Mouse (Mus musculus) forebrain, embryonic 13.5 days (tissue): Measurements from ENCODE around the gene Mcf2. TPM values are rescaled to one million over a fixed set of nuclear protein-coding genes. Genes with fewer than 3 reads are reported as not detected.

Experiments used
- ATAC-seq: fragments of 200-750 bp; cut with Nextera tagmentation; 2 replicates; pipeline ENCODE4 v1.8.0; 2017
- H3K27ac ChIP-seq: fragments of 300-500 bp; sonication (generic); 2 replicates; pipeline ENCODE4 v1.5.1; 2015; ENCODE audit warnings: inconsistent platforms, mild to moderate bottlenecking, moderate library complexity
- H3K27me3 ChIP-seq: fragments of 300-500 bp; sonication (generic); 2 replicates; pipeline ENCODE4 v1.6.1; 2015; ENCODE audit warnings: mild to moderate bottlenecking, inconsistent platforms
- H3K36me3 ChIP-seq: fragments of 300-500 bp; sonication (generic); 2 replicates; pipeline ENCODE4 v1.6.1; 2015; ENCODE audit warnings: mild to moderate bottlenecking, inconsistent platforms; ENCODE audit not compliant: poor library complexity, severe bottlenecking
- H3K4me1 ChIP-seq: fragments of 300-500 bp; sonication (generic); 2 replicates; pipeline ENCODE4 v1.6.1; 2015; ENCODE audit warnings: inconsistent platforms
- H3K4me2 ChIP-seq: fragments of 300-500 bp; sonication (generic); 2 replicates; pipeline ENCODE4 v1.6.1; 2015; ENCODE audit warnings: inconsistent platforms, mild to moderate bottlenecking, moderate library complexity
- H3K4me3 ChIP-seq: fragments of 300-500 bp; sonication (generic); 2 replicates; pipeline ENCODE4 v1.5.1; 2015; ENCODE audit warnings: mild to moderate bottlenecking, inconsistent platforms
- H3K9ac ChIP-seq: fragments of 300-500 bp; sonication (generic); 2 replicates; pipeline ENCODE4 v1.6.1; 2015; ENCODE audit warnings: mild to moderate bottlenecking, inconsistent platforms
- H3K9me3 ChIP-seq: fragments of 300-500 bp; sonication (generic); replicated peaks from 2 replicates; pipeline ENCODE4 v1.6.1; 2016; ENCODE audit warnings: inconsistent platforms
- WGBS: fragments of 180-500 bp; shearing (Covaris S2); methylation state at CpG from one replicate; pipeline ENCODE4 v1.1.7; 2015; 5-methylcytosine and 5-hydroxymethylcytosine counted together
- polyA plus RNA-seq: library from polyadenylated mRNA; unstranded; fragments of >200 nt; fragmentation: Nextera tagmentation; extraction: Ambion mirVana; gene quantifications from 2 replicates; pipeline ENCODE4 v1.2.1, GENCODE M21; 2015

Mcf2 gene
- polyA plus RNA-seq, 1 experiment from 2014 or later: 0.67 TPM

GRCm38 (mm10) chrX:60021595-60021994 lies 157.3 kb downstream of the Mcf2 start:
- no peak overlapping the region for H3K4me2 ChIP-seq
- no peaks in the 10 kb centered on the region for H3K27me3 ChIP-seq
- no peaks in the 10 kb centered on the region for H3K9me3 ChIP-seq
- H3K36me3 ChIP-seq: no peaks in the 10 kb centered on the region
- no peak overlapping the region for H3K27ac ChIP-seq
- H3K4me3 ChIP-seq: no peak overlapping the region
- ATAC-seq: no peak
- WGBS: 72% methylated on average over 2 of the region's 2 CpGs
- H3K4me1 ChIP-seq: no peaks in the 10 kb centered on the region
- no peak overlapping the region for H3K9ac ChIP-seq

DNA sequence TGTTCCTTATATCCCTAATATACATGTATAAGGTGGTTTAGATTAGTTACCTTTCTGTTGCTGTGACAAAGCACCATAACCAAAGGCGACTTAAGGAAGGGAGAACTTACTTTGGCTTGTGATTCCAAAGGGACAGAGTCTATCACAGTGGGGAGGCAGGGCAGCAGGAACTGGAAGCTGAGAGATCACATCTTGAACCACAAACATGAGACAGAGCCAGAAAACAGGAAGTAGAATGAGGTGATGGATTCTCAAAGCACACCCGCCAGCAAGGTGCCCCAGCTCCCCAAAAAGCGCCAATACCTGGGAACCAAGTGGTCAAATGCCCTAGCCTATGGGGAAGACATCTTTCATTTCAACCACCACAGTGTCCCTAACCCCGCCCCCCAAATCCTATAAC lies 157.9 kb downstream of the Mcf2 start:
- no peak overlapping the region for H3K9ac ChIP-seq
- no peaks in the 10 kb centered on the region for H3K36me3 ChIP-seq
- H3K4me2 ChIP-seq: no peak overlapping the region
- no peak for ATAC-seq
- no peaks in the 10 kb centered on the region for H3K9me3 ChIP-seq
- H3K27ac ChIP-seq: no peak overlapping the region
- WGBS: 72% methylated on average over 4 of the region's 4 CpGs
- no peaks in the 10 kb centered on the region for H3K27me3 ChIP-seq
- H3K4me3 ChIP-seq: no peak overlapping the region
- H3K4me1 ChIP-seq: no peaks in the 10 kb centered on the region

- H3K27ac ChIP-seq: no peak overlapping the region
- H3K4me2 ChIP-seq: no peak overlapping the region
- H3K27me3 ChIP-seq: no peaks in the 10 kb centered on the region
- no peaks in the 10 kb centered on the region for H3K36me3 ChIP-seq
- 86% methylated on average over 1 of the region's 1 CpGs for WGBS
- no peak overlapping the region for H3K4me3 ChIP-seq
- H3K4me1 ChIP-seq: no peaks in the 10 kb centered on the region
- no peak overlapping the region for H3K9ac ChIP-seq
- H3K9me3 ChIP-seq: no peaks in the 10 kb centered on the region
- no peak for ATAC-seq
Measured at GRCm38 (mm10) chrX:60014588-60014987, 164.3 kb downstream of the Mcf2 start.

- Histone ChIP-seq H3K27ac (no peak overlapping the region), H3K36me3 (no peaks in the 10 kb centered on the region), H3K27me3 (no peaks in the 10 kb centered on the region), H3K9me3 (no peaks in the 10 kb centered on the region), H3K4me1 (no peaks in the 10 kb centered on the region), H3K4me2 (no peak overlapping the region), H3K4me3 (no peak overlapping the region), H3K9ac (no peak overlapping the region)
- no peak for ATAC-seq
Measured at GRCm38 (mm10) chrX:60013084-60013676, 165.7 kb downstream of the Mcf2 start.

Other genes with a start within 250 kb of the Mcf2 start
- gene F9, start 179.6 kb downstream of the Mcf2 start, polyA plus RNA-seq: not detected in 2 replicates